9 mouse cellular contexts compared by ENCODE assay signal in genomic region chr4:140469760-140470452, GRCm38 (mm10).
DNase-seq lines count a peak whose midpoint lies in the region; ATAC-seq and TF ChIP-seq lines count a peak whose summit lies in the region.
"Had no signal": no experiment of that assay in that cellular context is flagged by ENCODE, and none has a peak within 500 bp of the region (broad histone marks: within the 10 kb centered on the region; RNA-seq: fewer than 3 reads in every experiment).

No protein-coding gene starts in this region.

- H3K9me3 ChIP-seq in lung, embryonic 14.5 days (ENCODE audit: low read depth, low read length): no peaks in the 10 kb centered on the region
- H3K9me3 ChIP-seq: stomach, embryonic 15.5 days had no signal

- H3K4me2 ChIP-seq in lung, embryonic 14.5 days: no peak overlapping the region
- H3K4me2 ChIP-seq: stomach, embryonic 15.5 days had no signal

- no peak overlapping the region for H3K4me3 ChIP-seq in lung, embryonic 14.5 days (ENCODE audit: low read depth, low read length)
- no peak overlapping the region for H3K4me3 ChIP-seq in lung, adult 2 months (replicated peaks; ENCODE audit: extremely low read depth, low read depth, low read length)
- H3K4me3 ChIP-seq: megakaryocyte, embryonic 14.5 days; stomach, embryonic 15.5 days had no signal

- DNase-seq in lung, embryonic 14.5 days: peak; percentile 36
- no peak for DNase-seq in lung, adult 2 months
- DNase-seq in ZHBTc4 (ENCODE audit: low read depth, low spot score): peak; percentile 64
- DNase-seq in cerebellum, postnatal 36 days: peak; percentile 36 to 38
- DNase-seq in right cerebral cortex, adult 2 months (ENCODE audit: low spot score in 2 of 2): peak; percentile 47 to 57
- DNase-seq in neural tube, embryonic 10.5 days (ENCODE audit: extremely low spot score, low spot score): no peak
- no peak for DNase-seq in spleen, postnatal 14 days (ENCODE audit: low spot score in 2 of 2)

- no peaks in the 10 kb centered on the region for H3K27me3 ChIP-seq in lung, embryonic 14.5 days (ENCODE audit: insufficient read depth, low read length)
- H3K27me3 ChIP-seq: stomach, embryonic 15.5 days had no signal

- TF ChIP-seq CTCF in lung, embryonic 14.5 days (IDR thresholded peaks at IDR 0.05; ENCODE audit: low read depth): no peak
- TF ChIP-seq CTCF in lung, adult 2 months (IDR thresholded peaks at IDR 0.05; ENCODE audit: insufficient read depth, low read length): no peak

- no peaks in the 10 kb centered on the region for H3K4me1 ChIP-seq in lung, embryonic 14.5 days (ENCODE audit: insufficient read depth)
- no peaks in the 10 kb centered on the region for H3K4me1 ChIP-seq in lung, adult 2 months (ENCODE audit: control insufficient read depth, insufficient read depth, low read length)
- H3K4me1 ChIP-seq: megakaryocyte, embryonic 14.5 days; stomach, embryonic 15.5 days had no signal

- no peaks in the 10 kb centered on the region for H3K36me3 ChIP-seq in lung, embryonic 14.5 days (ENCODE audit: insufficient read depth)
- H3K36me3 ChIP-seq: stomach, embryonic 15.5 days had no signal

- WGBS in lung, embryonic 14.5 days: 62% methylated on average over 13 of the region's 13 CpGs
- 61% methylated on average over 13 of the region's 13 CpGs for WGBS in lung, adult 2 months

- H3K27ac ChIP-seq in lung, embryonic 14.5 days (ENCODE audit: low read depth): no peak overlapping the region
- H3K27ac ChIP-seq: stomach, embryonic 15.5 days had no signal

- TF ChIP-seq POLR2A in lung, adult 2 months (IDR thresholded peaks at IDR 0.05; ENCODE audit: borderline replicate concordance, extremely low read depth, low read depth, low read length): no peak

- ATAC-seq in lung, embryonic 14.5 days (ENCODE audit: insufficient read depth): no peak

- no peak overlapping the region for H3K9ac ChIP-seq in lung, embryonic 14.5 days
- H3K9ac ChIP-seq: stomach, embryonic 15.5 days had no signal

Comparison
In these comparisons a context has a peak if more than half of its experiments do, and no peak if none do; other contexts are left out.
1. DNase-seq: peak in lung, embryonic 14.5 days (single experiment), ZHBTc4 (single experiment), cerebellum, postnatal 36 days (2 of 2) and right cerebral cortex, adult 2 months (2 of 2); none in lung, adult 2 months (single experiment), neural tube, embryonic 10.5 days (single experiment) and spleen, postnatal 14 days (0 of 2).